Mouse (Mus musculus) cerebellum, adult 9-11 months (tissue): ENCODE results near the gene Gm45208.
A peak's percentile ranks its signal among the peaks of the same experiment; 100 is the strongest.

ENCODE experiments used
- DNase-seq: peaks from one replicate; pipeline ENCODE4 v3.0.0; 2022

The Gm45208 gene

DNA sequence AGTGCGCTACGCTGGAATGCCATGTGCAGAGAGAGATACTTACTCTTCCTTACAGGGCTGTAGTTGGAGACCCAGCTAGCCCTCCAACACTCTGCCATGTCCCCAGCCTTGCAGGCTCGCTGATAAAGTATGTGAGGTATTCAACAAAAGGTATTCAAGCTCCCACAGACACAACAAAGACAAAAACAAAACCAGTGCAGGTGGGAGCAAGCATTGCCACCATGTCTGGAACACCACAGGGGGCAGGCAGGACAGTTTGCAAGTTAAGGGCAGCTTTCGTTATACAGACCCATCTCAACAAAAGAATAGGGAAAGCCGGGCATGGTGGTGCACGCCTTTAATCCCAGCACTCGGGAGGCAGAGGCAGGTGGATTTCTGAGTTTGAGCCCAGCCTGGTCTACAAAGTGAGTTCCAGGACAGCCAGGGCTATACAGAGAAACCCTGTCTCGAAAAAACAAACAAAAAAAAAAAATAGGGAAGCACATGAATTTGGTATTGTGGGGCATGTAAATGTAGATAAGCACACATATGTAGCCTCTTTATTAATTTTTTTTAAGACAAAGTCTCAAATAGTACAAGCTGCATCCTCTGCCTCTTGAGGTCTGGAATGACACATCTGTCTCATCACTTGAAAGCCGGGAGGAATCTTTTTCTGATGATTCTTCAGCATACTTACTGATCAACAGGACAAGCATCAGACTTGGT lies 53.6 kb downstream of the Gm45208 start:
- DNase-seq = no peak

DNA sequence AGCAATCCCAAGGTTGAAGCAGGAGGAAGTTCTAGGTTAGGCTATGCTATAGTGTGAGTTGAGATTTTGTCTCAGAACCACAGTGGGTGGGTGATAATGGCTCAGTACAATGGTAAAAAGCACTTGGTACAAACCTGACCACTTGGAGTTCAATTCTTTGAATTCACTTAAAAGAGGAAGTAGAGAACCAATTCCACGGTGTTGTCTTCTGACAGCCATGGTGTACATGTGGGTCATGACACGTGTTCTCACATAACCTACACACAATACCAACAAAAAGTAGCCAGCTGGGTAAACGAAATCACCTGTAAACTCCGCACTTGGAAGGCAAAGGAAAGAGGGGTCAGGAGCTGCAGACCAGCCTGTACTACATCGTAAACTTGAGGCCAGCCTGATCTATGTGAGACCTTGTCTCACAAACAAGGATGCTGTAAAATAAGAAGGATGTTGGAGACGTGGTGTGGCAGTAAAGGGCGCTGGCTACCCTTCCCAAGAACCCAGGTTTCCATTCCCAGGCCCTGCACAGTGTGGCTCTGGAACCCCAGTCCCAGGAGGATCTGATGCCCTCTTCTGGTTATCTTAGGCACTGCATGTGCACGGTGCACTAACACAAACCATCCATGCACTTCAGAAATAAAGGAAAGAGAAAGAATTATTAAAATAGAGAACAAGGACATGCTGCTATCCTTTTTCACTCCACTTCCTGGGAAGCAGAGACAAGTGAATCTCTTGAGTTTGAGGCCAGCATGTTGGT lies 54.5 kb downstream of the Gm45208 start:
- DNase-seq = peak; percentile 54

DNA sequence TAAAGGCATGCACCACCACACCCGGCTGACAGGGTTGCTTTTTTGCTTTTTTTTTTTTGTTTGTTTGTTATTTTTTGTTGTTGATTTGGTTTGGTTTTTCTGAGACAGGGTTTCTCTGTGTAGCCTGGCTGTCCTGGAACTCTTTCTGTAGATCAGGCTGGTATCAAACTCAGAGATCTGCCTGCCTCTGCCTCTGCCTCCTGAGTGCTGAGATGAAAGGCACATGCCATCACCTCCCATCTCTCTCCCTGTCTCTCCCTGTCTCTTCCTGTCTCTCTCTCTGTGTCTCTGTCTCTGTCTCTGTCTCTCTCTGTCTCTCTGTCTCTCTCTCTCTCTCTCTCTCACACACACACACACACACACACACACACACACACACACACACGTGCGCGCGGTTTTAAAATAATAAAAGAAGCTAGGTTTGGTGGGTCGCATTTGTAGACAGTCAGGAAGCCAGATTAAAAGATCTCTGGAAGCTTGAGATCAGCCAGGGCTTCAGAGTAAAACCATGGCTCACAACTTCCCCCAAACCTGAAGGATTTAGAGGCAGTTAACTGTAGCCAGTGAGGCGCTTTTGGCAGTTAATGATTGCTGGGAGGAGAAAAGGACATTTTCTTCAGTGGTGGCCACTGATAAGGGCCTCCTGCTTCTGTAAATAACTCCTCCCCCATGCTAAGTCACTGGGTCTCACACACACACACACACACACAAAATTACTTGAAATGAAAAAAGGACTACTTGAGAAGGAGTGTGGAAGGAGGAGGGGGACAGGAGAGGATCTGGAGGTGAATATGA lies 56.6 kb downstream of the Gm45208 start:
- DNase-seq = no peak

DNA sequence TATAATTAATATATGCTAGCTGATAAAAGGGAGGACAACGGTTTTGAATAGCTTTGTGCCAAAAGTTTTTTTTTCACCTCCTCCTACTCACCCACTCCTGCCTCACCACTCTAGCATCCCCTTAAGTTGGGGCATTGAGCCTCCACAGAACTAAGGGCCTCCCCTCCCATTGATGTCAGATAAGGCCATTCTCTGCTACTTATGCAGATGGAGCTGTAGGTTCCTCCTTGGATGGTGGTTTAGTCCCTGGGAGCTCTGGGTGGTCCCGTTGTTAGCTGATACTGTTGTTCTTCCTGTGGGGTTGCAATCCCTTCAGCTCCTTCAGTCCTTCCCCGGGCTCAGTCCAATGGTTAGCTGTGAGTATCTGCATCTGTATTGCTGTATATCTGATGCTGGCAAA lies 57.2 kb downstream of the Gm45208 start:
- DNase-seq = no peak
